Mouse (Mus musculus) common myeloid progenitor, adult 5-6 weeks (primary cell): ENCODE measurements around the gene Egfl7. TPM values are rescaled to one million over a fixed set of nuclear protein-coding genes. Genes with fewer than 3 reads are reported as not detected.
A peak's percentile ranks its signal among the peaks of the same experiment; 100 is the strongest.

Source experiments
- ATAC-seq: replicated peaks from 2 replicates; pipeline ENCODE4 v1.8.0; 2016; ENCODE audit warnings: low read depth, mild to moderate bottlenecking, moderate TSS enrichment, inconsistent platforms; ENCODE audit not compliant: poor library complexity, severe bottlenecking
- total RNA-seq: library from RNA; stranded (forward); fragments of 200-1000, 187-1606 nt; gene quantifications from 2 replicates; pipeline ENCODE4 v1.2.3, GENCODE M21; 2017

The Egfl7 gene
- total RNA-seq, 1 experiment from 2014 or later: 57.0 TPM

- ATAC-seq: no peak
These were observed 29.0 kb downstream of the Egfl7 start for GRCm38 (mm10) chr2:26608781-26609180.

GRCm38 (mm10) chr2:26609261-26609661 lies 29.4 kb downstream of the Egfl7 start:
- no peak for ATAC-seq

- no peak for ATAC-seq
These were observed 30.7 kb downstream of the Egfl7 start for GRCm38 (mm10) chr2:26610526-26610925.

- ATAC-seq: no peak
These were observed 31.2 kb downstream of the Egfl7 start for GRCm38 (mm10) chr2:26611054-26611453.

GRCm38 (mm10) chr2:26611896-26612295 lies 32.1 kb downstream of the Egfl7 start:
- no peak for ATAC-seq

- no peak for ATAC-seq
These were observed 35.1 kb downstream of the Egfl7 start for GRCm38 (mm10) chr2:26614903-26615302.

GRCm38 (mm10) chr2:26615459-26616124 lies 35.8 kb downstream of the Egfl7 start:
- no peak for ATAC-seq

GRCm38 (mm10) chr2:26617331-26617730 lies 37.5 kb downstream of the Egfl7 start:
- no peak for ATAC-seq

GRCm38 (mm10) chr2:26617928-26618327 lies 38.1 kb downstream of the Egfl7 start:
- no peak for ATAC-seq

GRCm38 (mm10) chr2:26621246-26621645 lies 41.4 kb downstream of the Egfl7 start:
- ATAC-seq: no peak

GRCm38 (mm10) chr2:26622984-26623383 lies 43.2 kb downstream of the Egfl7 start:
- peak; percentile 57 for ATAC-seq

- peak; percentile 30 for ATAC-seq
These were observed 45.6 kb downstream of the Egfl7 start for GRCm38 (mm10) chr2:26625419-26625818.

- no peak for ATAC-seq
These were observed 46.3 kb downstream of the Egfl7 start for GRCm38 (mm10) chr2:26626081-26626480.

- ATAC-seq: peak; percentile 46; the same call in 1 of the 2 replicates
These were observed 48.3 kb downstream of the Egfl7 start, which contains the start of gene Fam69b for GRCm38 (mm10) chr2:26627921-26628739. Fam69b (plus strand) TSS chr2:26628457.

GRCm38 (mm10) chr2:26628792-26629437 lies 49.1 kb downstream of the Egfl7 start:
- ATAC-seq: no peak; the same call in 1 of the 2 replicates

GRCm38 (mm10) chr2:26632541-26633395 lies 53.0 kb downstream of the Egfl7 start:
- ATAC-seq: no peak

- no peak for ATAC-seq
These were observed 54.2 kb downstream of the Egfl7 start for GRCm38 (mm10) chr2:26633953-26634530.

- ATAC-seq: peak; percentile 43
These were observed 55.0 kb downstream of the Egfl7 start for GRCm38 (mm10) chr2:26634629-26635488.
